Mouse (Mus musculus) lung, adult 2 months (tissue): ENCODE data around the gene Gm49318.

Source experiments
- CTCF ChIP-seq: fragments of 200-500 bp; IDR thresholded peaks from 2 replicates; pipeline ENCODE4 v1.5.1; 2011; ENCODE audit warnings: mild to moderate bottlenecking, low read length, control low read depth; ENCODE audit not compliant: insufficient read depth
- POLR2A ChIP-seq: fragments of 200-500 bp; IDR thresholded peaks from 2 replicates; pipeline ENCODE4 v1.6.1; 2011; ENCODE audit warnings: low read depth, mild to moderate bottlenecking, control low read depth, low read length, borderline replicate concordance; ENCODE audit errors: extremely low read depth

DNA sequence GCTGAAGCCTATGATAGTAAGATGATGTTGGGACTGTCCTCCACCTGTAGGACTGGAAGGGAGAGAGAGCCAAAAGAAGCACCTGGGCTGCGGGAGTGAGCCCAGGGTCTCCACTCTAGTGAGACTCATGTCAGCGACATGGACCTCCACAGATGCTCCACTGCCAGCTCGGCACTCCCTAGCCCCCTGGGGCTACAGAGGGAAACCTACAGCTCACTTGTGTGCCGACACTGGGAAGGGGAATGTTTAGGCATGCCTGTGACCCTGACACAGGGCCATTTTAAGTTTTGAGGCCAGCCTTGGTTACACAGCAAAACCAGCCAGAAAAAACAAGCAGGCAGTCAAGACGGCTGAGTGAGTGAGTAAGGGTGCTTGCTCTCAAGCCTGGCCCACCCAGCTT, 3.9 kb downstream of the Gm49318 start:
- TF ChIP-seq CTCF, result no peak
- TF ChIP-seq POLR2A, result no peak
